Mouse (Mus musculus) heart, embryonic 10.5 days (tissue): ENCODE measurements around the gene Olfr713. TPM values are rescaled to one million over a fixed set of nuclear protein-coding genes. Genes with fewer than 3 reads are reported as not detected.

Experiments
- DNase-seq: peaks from one replicate; pipeline ENCODE4 v3.0.0-alpha.2; 2017; ENCODE audit warnings: low spot score
- H3K27ac ChIP-seq: fragments of 300-500 bp; sonication (generic); 2 replicates; pipeline ENCODE4 v1.5.1; 2016; ENCODE audit warnings: mild to moderate bottlenecking
- H3K27me3 ChIP-seq: fragments of 300-500 bp; sonication (generic); 2 replicates; pipeline ENCODE4 v1.6.1; 2016; ENCODE audit warnings: mild to moderate bottlenecking; ENCODE audit not compliant: poor library complexity, insufficient read depth, severe bottlenecking
- H3K36me3 ChIP-seq: fragments of 300-500 bp; sonication (generic); 2 replicates; pipeline ENCODE4 v1.6.1; 2016; ENCODE audit warnings: mild to moderate bottlenecking, moderate library complexity
- H3K4me1 ChIP-seq: fragments of 300-500 bp; sonication (generic); 2 replicates; pipeline ENCODE4 v1.6.1; 2016; ENCODE audit warnings: mild to moderate bottlenecking
- H3K4me3 ChIP-seq: fragments of 300-500 bp; sonication (generic); 2 replicates; pipeline ENCODE4 v1.5.1; 2016; ENCODE audit warnings: mild to moderate bottlenecking, moderate library complexity
- H3K9me3 ChIP-seq: fragments of 300-500 bp; sonication (generic); 2 replicates; pipeline ENCODE4 v1.6.1; 2016; ENCODE audit warnings: mild to moderate bottlenecking, moderate library complexity
- WGBS: fragments of 180-500 bp; shearing (Covaris S2); methylation state at CpG from one replicate; pipeline ENCODE4 v1.1.7; 2016; 5-methylcytosine and 5-hydroxymethylcytosine counted together
- polyA plus RNA-seq: library from polyadenylated mRNA; unstranded; fragments of >200 nt; fragmentation: Nextera tagmentation; extraction: Ambion mirVana; gene quantifications from 2 replicates; pipeline ENCODE4 v1.2.1, GENCODE M21; 2016

Olfr713 gene
- not detected in 2 replicates for polyA plus RNA-seq

GRCm38 (mm10) chr7:107030874-107031273 lies at the start of gene Olfr713:
Olfr713 (plus strand) TSS chr7:107031174.
- no peak for DNase-seq
- WGBS, result 86% methylated on average over 1 of the region's 1 CpGs
- no peaks in the 10 kb centered on the region for H3K27me3 ChIP-seq
- H3K4me3 ChIP-seq, result no peak within 1 kb of the TSS
- no peak within 1 kb of the TSS for H3K27ac ChIP-seq
- no peaks in the 10 kb centered on the region for H3K9me3 ChIP-seq
- H3K4me1 ChIP-seq, result no peaks in the 10 kb centered on the region
- H3K36me3 ChIP-seq, result no peaks in the 10 kb centered on the region

GRCm38 (mm10) chr7:106985236-106985635 lies 45.7 kb upstream of the Olfr713 start:
- H3K4me1 ChIP-seq, result no peaks in the 10 kb centered on the region
- DNase-seq, result no peak
- no peaks in the 10 kb centered on the region for H3K9me3 ChIP-seq
- no peak overlapping the region for H3K27ac ChIP-seq
- H3K36me3 ChIP-seq, result no peaks in the 10 kb centered on the region
- WGBS, result 87% methylated on average over 3 of the region's 3 CpGs
- H3K27me3 ChIP-seq, result no peaks in the 10 kb centered on the region
- H3K4me3 ChIP-seq, result no peak overlapping the region

DNA sequence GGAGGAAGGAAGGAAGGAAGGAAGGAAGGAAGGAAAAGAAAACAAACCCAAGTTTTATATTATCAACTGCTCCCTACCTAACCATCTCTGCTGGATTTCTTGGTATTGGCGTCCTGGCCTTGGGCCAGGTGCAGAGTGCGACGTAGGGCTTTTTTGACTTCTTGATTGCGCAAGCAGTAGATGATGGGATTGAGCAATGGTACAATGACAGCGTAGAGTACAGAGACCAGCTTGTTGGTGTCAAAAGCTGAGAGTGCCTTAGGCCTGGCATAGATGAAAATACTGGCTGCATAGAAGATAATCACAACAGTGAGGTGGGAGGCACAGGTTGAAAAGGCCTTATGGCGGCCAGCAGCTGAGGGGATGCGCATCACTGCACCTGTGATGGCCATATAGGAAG lies 30.2 kb upstream of the Olfr713 start:
- no peak for DNase-seq
- 85% methylated on average over 7 of the region's 7 CpGs for WGBS

DNA sequence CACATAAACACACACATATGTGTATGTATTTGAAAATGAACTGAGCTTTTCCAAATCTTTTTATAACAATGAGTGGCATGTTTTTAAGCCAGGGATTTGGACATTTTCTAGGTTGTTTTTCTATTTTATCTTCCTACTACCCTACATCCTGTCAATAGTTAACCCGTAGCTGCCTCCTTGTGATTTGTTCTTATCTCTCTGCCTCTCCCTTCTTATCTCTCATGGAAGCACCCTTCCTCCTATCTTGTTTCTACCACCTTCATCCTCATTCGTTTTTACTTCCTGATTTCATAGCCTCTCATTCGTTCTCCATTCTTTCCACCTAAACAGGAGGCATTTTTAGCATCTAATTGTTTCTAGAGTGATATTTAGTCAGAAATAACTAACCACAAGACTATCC lies 26.8 kb upstream of the Olfr713 start:
- Histone ChIP-seq H3K9me3 (no peaks in the 10 kb centered on the region), H3K36me3 (no peaks in the 10 kb centered on the region), H3K4me3 (no peak overlapping the region), H3K27me3 (no peaks in the 10 kb centered on the region), H3K27ac (no peak overlapping the region), H3K4me1 (no peaks in the 10 kb centered on the region)
- no peak for DNase-seq
- WGBS, result 22% methylated on average over 3 of the region's 3 CpGs

More for the DNA sequence above, 30.2 kb upstream of the Olfr713 start:
- Histone ChIP-seq H3K27me3 (no peaks in the 10 kb centered on the region), H3K27ac (no peak overlapping the region), H3K36me3 (no peaks in the 10 kb centered on the region), H3K4me3 (no peak overlapping the region), H3K4me1 (no peaks in the 10 kb centered on the region), H3K9me3 (no peaks in the 10 kb centered on the region)

DNA sequence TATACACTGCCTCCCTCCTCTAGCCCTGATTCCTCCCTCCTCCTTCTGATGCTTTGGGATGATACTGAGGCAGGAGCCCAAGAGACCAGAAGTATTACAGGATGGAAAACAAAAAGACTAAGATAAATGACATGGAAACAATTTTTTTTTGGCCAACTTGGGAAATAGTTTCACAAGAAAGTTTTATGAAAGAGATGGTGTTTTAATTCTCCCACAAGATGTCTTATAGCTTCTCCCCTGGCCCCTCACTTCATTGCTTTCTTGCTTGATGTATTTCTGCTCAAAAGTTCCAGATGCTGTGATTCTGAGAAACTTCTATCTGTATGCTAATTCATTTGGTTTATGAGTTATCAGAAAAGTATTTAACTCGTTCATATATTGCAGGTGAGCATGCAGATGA lies 25.0 kb upstream of the Olfr713 start, which contains the start of gene Olfr2:
TSS of gene Olfr2 (minus strand) at position 101 of the 400 bp plus-strand sequence.
- WGBS, result 54% methylated on average over 1 of the region's 1 CpGs
- no peak within 1 kb of the TSS for H3K4me3 ChIP-seq
- H3K27ac ChIP-seq, result no peak within 1 kb of the TSS
- H3K27me3 ChIP-seq, result no peaks in the 10 kb centered on the region
- no peaks in the 10 kb centered on the region for H3K36me3 ChIP-seq
- no peaks in the 10 kb centered on the region for H3K9me3 ChIP-seq
- H3K4me1 ChIP-seq, result no peaks in the 10 kb centered on the region
- DNase-seq, result no peak

DNA sequence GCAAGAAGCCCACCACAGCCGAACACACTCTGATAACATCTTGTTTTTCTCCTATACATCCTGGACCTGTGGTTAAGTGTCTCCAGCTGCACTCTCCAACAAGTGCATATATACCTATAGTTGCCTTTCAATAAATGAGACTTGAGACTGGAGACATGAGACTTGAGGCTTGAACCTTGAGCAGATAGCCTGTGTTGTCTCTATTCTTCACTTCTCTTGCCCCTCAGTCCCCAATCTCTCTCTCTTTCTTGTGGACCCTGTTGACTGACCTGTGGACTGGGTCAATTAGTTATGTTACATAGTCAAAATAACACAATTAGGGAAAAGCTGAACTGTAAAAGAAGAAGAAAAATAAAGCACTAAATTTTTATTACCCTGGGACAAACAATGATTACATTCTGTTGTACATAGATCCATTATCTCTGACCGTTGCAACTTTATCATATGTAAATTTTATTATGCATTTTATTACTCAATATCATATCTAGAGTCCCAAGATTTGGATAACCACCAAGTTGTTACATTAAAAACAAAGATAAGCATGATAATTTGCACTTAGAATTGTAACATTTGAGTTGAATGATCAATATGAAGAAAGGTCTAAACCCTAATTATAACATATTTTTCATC lies 9.1 kb downstream of the Olfr713 start:
- Histone ChIP-seq H3K4me3 (no peak overlapping the region), H3K27me3 (no peaks in the 10 kb centered on the region), H3K9me3 (no peaks in the 10 kb centered on the region), H3K4me1 (no peaks in the 10 kb centered on the region), H3K36me3 (no peaks in the 10 kb centered on the region), H3K27ac (no peak overlapping the region)
- 74% methylated on average over 2 of the region's 2 CpGs for WGBS
- DNase-seq, result no peak

- no peak for DNase-seq
- H3K27me3 ChIP-seq, result no peaks in the 10 kb centered on the region
- no peaks in the 10 kb centered on the region for H3K9me3 ChIP-seq
- H3K36me3 ChIP-seq, result no peaks in the 10 kb centered on the region
- WGBS, result 83% methylated on average over 3 of the region's 3 CpGs
- no peak overlapping the region for H3K4me3 ChIP-seq
- no peak overlapping the region for H3K27ac ChIP-seq
- no peaks in the 10 kb centered on the region for H3K4me1 ChIP-seq
Measured at GRCm38 (mm10) chr7:107043136-107043535, 12.2 kb downstream of the Olfr713 start.

DNA sequence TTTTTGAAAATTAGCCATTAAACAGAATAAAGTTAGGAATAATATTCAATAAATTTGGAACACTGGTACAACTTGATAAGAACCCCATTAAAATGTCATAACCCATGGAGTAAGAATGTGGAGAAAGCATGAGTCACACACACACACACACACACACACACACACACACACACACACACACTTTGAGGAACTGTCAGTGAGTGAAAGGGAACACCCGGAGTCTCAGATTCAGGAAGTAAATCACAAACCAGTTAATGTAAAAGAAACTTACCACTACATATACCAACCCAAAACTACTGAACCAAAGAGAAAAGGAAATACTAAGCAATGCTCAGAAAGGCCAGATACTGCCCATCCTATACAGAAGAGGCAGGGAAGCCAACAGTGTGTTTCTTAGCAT lies 13.4 kb downstream of the Olfr713 start:
- Histone ChIP-seq H3K4me3 (no peak overlapping the region), H3K27ac (no peak overlapping the region), H3K9me3 (no peaks in the 10 kb centered on the region), H3K27me3 (no peaks in the 10 kb centered on the region), H3K36me3 (no peaks in the 10 kb centered on the region), H3K4me1 (no peaks in the 10 kb centered on the region)
- 79% methylated on average over 1 of the region's 1 CpGs for WGBS
- no peak for DNase-seq

GRCm38 (mm10) chr7:107045833-107046232 lies 14.9 kb downstream of the Olfr713 start:
- DNase-seq, result no peak
- Histone ChIP-seq H3K9me3 (no peaks in the 10 kb centered on the region), H3K4me1 (no peaks in the 10 kb centered on the region), H3K27ac (no peak overlapping the region), H3K36me3 (no peaks in the 10 kb centered on the region), H3K4me3 (no peak overlapping the region), H3K27me3 (no peaks in the 10 kb centered on the region)
- 5% methylated on average over 5 of the region's 5 CpGs for WGBS

DNA sequence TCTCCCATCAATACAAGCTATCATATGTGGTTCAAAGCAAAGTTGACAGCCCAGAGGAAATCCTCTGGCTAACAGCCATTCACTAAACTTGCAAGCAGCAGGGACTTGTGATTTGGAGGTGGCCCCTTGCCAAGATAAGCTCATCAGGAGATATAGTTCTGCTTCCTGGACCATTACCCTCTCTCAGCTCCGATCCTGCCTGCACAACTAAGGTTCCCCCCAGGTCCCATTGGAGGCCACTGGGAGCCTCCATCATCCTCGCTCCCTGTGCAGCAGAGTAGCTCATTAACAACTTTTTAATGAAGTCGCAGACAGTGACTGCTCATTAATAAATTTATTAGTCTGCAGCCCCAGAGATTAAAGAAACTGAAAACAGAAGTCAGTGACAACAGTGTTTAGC lies 16.6 kb downstream of the Olfr713 start:
- H3K27ac ChIP-seq, result no peak overlapping the region
- 39% methylated on average over 3 of the region's 3 CpGs for WGBS
- H3K4me1 ChIP-seq, result no peaks in the 10 kb centered on the region
- no peaks in the 10 kb centered on the region for H3K9me3 ChIP-seq
- H3K36me3 ChIP-seq, result no peaks in the 10 kb centered on the region
- no peak overlapping the region for H3K4me3 ChIP-seq
- no peaks in the 10 kb centered on the region for H3K27me3 ChIP-seq
- DNase-seq, result no peak

GRCm38 (mm10) chr7:107070681-107071080 lies 39.7 kb downstream of the Olfr713 start, which contains the start of gene Olfr714:
Olfr714 (plus strand) TSS chr7:107070981.
- no peaks in the 10 kb centered on the region; the same call in none of the 2 replicates for H3K9me3 ChIP-seq
- H3K27me3 ChIP-seq, result no peaks in the 10 kb centered on the region
- no peak within 1 kb of the TSS for H3K27ac ChIP-seq
- H3K36me3 ChIP-seq, result no peaks in the 10 kb centered on the region
- no peak for DNase-seq
- 89% methylated on average over 2 of the region's 2 CpGs for WGBS
- no peaks in the 10 kb centered on the region for H3K4me1 ChIP-seq
- no peak within 1 kb of the TSS for H3K4me3 ChIP-seq
